Mouse (Mus musculus) midbrain, embryonic 12.5 days (tissue): ENCODE data around the gene Tnpo1. TPM values are rescaled to one million over a fixed set of nuclear protein-coding genes. Genes with fewer than 3 reads are reported as not detected.

Experiments used
- ATAC-seq: fragments of 200-750 bp; cut with Nextera tagmentation; 2 replicates; pipeline ENCODE4 v1.8.0; 2017; ENCODE audit warnings: low read depth, moderate TSS enrichment, moderate library complexity; ENCODE audit not compliant: low FRiP score
- H3K27ac ChIP-seq: fragments of 300-500 bp; sonication (generic); replicated peaks from 2 replicates; pipeline ENCODE4 v1.5.1; 2016; ENCODE audit warnings: mild to moderate bottlenecking
- H3K27me3 ChIP-seq: fragments of 300-500 bp; sonication (generic); 2 replicates; pipeline ENCODE4 v1.6.1; 2016; ENCODE audit warnings: mild to moderate bottlenecking
- H3K36me3 ChIP-seq: fragments of 300-500 bp; sonication (generic); 2 replicates; pipeline ENCODE4 v1.6.1; 2016
- H3K4me1 ChIP-seq: fragments of 300-500 bp; sonication (generic); 2 replicates; pipeline ENCODE4 v1.6.1; 2016
- H3K4me2 ChIP-seq: fragments of 300-500 bp; sonication (generic); replicated peaks from 2 replicates; pipeline ENCODE4 v1.6.1; 2016; ENCODE audit warnings: mild to moderate bottlenecking, moderate library complexity
- H3K4me3 ChIP-seq: fragments of 300-500 bp; sonication (generic); 2 replicates; pipeline ENCODE4 v1.5.1; 2016; ENCODE audit warnings: mild to moderate bottlenecking
- H3K9ac ChIP-seq: fragments of 300-500 bp; sonication (generic); replicated peaks from 2 replicates; pipeline ENCODE4 v1.6.1; 2016; ENCODE audit warnings: mild to moderate bottlenecking, moderate library complexity
- H3K9me3 ChIP-seq: fragments of 300-500 bp; sonication (generic); 2 replicates; pipeline ENCODE4 v1.6.1; 2016; ENCODE audit warnings: mild to moderate bottlenecking
- WGBS: fragments of 180-500 bp; shearing (Covaris S2); methylation state at CpG from one replicate; pipeline ENCODE4 v1.1.7; 2016; 5-methylcytosine and 5-hydroxymethylcytosine counted together
- polyA plus RNA-seq: library from polyadenylated mRNA; unstranded; fragments of >200 nt; fragmentation: Nextera tagmentation; extraction: Ambion mirVana; gene quantifications from 2 replicates; pipeline ENCODE4 v1.2.1, GENCODE M21; 2016

The Tnpo1 gene
- polyA plus RNA-seq, 1 experiment from 2014 or later, result 86.9 TPM

DNA sequence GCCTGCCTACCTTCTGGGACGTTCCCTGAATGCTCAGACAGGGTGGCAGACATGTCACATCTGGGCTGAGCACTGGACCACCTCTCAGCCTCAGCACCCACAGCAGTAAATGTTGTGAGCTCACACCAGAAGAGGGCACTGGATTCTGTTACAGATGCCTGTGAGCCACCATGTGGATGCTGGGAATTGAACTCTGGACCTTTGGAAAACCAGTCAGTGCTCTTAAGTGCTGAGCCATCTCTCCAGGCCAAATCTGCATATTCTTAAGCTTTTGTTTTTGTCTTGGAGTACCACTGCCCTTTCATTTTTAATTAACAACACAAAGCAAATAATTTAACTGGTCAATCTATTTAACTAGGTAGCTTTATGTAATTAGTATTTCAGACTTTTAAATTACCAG lies 44.2 kb downstream of the Tnpo1 start:
- H3K36me3 ChIP-seq, result peaks cover 77% of the 10 kb centered on the region
- no peaks in the 10 kb centered on the region for H3K4me1 ChIP-seq
- H3K9me3 ChIP-seq, result no peaks in the 10 kb centered on the region
- no peak overlapping the region for H3K9ac ChIP-seq
- H3K4me2 ChIP-seq, result no peak overlapping the region
- 89% methylated on average over 1 of the region's 1 CpGs for WGBS
- no peaks in the 10 kb centered on the region for H3K27me3 ChIP-seq
- 0 out of 2 replicates have a peak overlapping the region, but pooled peaks have one; percentile 10 for H3K27ac ChIP-seq
- no peak for ATAC-seq
- H3K4me3 ChIP-seq, result no peak overlapping the region

DNA sequence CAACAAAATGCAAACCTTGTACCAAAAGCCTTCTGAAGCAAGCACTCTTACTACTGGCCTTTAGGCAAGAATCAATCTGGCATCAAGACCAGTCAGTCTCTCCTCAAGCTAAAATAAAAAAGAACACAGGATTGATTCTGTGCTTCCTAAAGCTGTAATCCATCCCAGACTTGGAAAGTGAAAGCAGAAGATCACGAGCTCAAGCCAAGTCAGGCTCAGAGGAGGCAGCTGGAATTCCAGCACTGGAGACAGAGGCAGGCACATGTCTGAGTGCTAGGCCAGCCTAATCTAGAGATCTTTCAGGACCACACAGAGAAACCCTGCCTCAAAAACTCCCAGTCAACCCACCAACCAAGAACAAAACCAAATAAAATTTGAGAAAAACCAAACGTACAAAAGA lies 45.8 kb downstream of the Tnpo1 start:
- H3K27me3 ChIP-seq, result no peaks in the 10 kb centered on the region
- no peaks in the 10 kb centered on the region for H3K9me3 ChIP-seq
- H3K4me1 ChIP-seq, result no peaks in the 10 kb centered on the region
- H3K4me2 ChIP-seq, result no peak overlapping the region
- H3K36me3 ChIP-seq, result peaks cover 64% of the 10 kb centered on the region
- no peak overlapping the region for H3K4me3 ChIP-seq
- 68% methylated on average over 2 of the region's 2 CpGs for WGBS
- no peak overlapping the region for H3K27ac ChIP-seq
- ATAC-seq, result no peak
- no peak overlapping the region for H3K9ac ChIP-seq

DNA sequence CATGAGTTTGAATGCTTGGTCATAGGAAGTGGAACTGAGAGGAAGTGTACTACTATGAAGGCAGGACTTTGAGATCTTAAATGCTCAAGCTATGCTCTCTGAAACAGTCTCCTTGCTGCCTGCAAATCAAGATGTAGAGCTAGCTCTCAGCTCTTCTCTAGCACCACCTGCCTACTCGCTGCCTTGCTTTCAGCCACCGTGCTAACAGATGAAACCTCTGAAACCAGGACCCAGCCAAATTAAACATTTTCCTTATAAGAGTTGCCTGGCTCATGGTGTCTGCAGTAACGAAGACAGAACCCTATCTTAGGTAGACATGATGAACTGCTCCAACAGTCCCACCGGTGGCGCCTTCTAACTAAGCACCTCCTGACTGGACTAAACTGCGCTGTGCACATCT lies 46.8 kb downstream of the Tnpo1 start:
- no peak for ATAC-seq
- Histone ChIP-seq H3K27ac (no peak overlapping the region), H3K4me2 (no peak overlapping the region), H3K4me1 (no peaks in the 10 kb centered on the region), H3K9me3 (no peaks in the 10 kb centered on the region), H3K27me3 (no peaks in the 10 kb centered on the region), H3K36me3 (peaks cover 66% of the 10 kb centered on the region), H3K9ac (no peak overlapping the region), H3K4me3 (no peak overlapping the region)
- WGBS, result 95% methylated on average over 6 of the region's 6 CpGs

DNA sequence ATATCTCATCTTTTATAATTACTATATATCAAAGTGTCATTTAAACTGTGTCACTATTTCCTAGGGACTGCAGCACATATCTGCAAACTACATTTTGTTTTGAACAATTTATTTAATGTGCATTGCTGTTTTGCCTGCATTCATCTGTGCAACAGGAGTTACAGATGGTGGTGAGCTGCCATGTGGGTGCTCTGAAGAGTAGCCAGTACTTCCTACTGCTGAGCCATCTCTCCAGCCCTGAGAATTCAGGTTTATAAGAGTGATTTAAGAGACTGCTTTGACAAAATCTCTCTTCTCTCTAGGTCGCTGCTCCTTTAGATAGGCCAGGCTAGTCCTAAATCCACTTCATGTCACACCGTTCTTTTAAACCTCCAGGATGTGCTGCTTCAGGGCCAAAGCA lies 49.0 kb downstream of the Tnpo1 start:
- WGBS, result 93% methylated on average over 2 of the region's 2 CpGs
- no peak for ATAC-seq
- Histone ChIP-seq H3K9me3 (no peaks in the 10 kb centered on the region), H3K4me1 (peaks cover 9% of the 10 kb centered on the region; the same call in 1 of the 2 replicates), H3K9ac (no peak overlapping the region), H3K4me2 (no peak overlapping the region), H3K27ac (no peak overlapping the region), H3K27me3 (no peaks in the 10 kb centered on the region), H3K4me3 (no peak overlapping the region), H3K36me3 (peaks cover 57% of the 10 kb centered on the region)

DNA sequence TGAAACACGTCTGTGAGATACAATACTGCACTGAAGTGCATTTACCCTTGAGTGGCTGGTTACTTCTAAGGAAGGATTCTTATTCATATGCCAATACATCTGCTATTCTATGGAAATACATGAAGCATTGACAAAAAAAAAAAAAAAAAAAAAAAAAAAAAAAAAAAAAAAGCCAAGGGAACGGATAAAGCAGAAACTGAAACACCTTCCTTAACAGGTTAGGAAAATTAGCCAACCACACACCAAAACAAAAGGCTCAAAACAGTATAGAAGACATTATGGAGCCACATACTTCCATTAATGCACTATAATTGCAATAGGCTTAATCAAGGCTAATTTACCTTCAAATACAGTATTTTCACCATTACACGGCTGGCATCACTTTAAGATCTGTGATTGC lies 51.5 kb downstream of the Tnpo1 start:
- Histone ChIP-seq H3K9me3 (no peaks in the 10 kb centered on the region), H3K27ac (no peak overlapping the region), H3K9ac (no peak overlapping the region), H3K4me2 (no peak overlapping the region), H3K27me3 (no peaks in the 10 kb centered on the region), H3K4me3 (no peak overlapping the region), H3K4me1 (peaks cover 9% of the 10 kb centered on the region; the same call in 1 of the 2 replicates), H3K36me3 (peaks cover 58% of the 10 kb centered on the region)
- 89% methylated on average over 3 of the region's 3 CpGs for WGBS
- ATAC-seq, result no peak

DNA sequence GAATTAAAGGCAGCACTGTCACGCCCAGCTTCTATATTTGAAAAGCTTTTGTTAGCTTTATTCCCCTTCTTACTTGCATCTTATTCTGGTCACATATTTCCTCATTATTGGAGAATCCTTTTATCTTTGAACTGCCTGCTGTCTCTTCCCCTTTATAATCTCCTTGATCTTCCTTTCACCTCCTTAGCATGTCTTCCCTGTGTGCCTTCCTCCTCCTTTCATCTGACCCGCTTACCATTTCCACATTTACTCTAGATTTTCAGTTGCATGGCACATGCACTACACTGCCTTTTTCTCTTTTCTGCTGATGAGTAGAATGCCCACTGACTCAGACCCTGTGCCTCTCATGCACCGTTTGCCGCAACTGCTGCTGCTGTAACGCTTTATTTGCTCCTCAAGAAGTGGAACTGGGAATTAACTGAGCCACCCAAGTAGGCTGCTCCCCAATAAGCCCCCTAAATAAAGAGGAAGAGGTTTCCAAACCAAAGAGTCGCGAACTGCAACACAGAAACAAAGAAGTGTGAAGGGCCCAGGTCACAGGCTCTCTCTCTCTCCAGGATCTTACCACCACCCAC lies 53.8 kb downstream of the Tnpo1 start:
- Histone ChIP-seq H3K4me2 (no peak overlapping the region), H3K4me3 (no peak overlapping the region), H3K9me3 (no peaks in the 10 kb centered on the region), H3K27ac (peak overlapping the region; percentile 35), H3K4me1 (peaks cover 9% of the 10 kb centered on the region; the same call in 1 of the 2 replicates), H3K27me3 (no peaks in the 10 kb centered on the region), H3K36me3 (peaks cover 69% of the 10 kb centered on the region), H3K9ac (no peak overlapping the region)
- 28% methylated on average over 7 of the region's 7 CpGs for WGBS
- ATAC-seq, result 0 out of 2 replicates have a peak, but pooled peaks have one; percentile 34

DNA sequence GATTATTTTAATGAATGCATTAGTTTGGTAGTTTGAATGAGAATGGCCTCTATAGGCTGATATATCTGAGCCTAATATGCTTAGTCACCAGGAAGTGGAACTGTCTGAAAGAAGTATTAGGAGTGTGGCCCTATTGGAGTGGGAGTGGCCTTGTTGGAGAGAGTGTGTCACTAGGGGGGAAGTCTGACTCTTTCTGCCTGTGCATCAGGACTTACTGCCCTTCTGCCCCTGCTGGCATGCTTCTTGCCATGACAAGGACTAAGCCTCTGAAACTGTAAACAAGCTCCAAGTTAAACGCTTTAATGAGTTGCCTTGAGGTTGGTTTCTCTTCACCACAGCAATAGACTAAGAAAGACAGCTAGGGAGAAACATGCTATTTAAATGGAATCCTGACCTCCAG lies 54.9 kb downstream of the Tnpo1 start:
- no peak overlapping the region for H3K4me2 ChIP-seq
- H3K27ac ChIP-seq, result no peak overlapping the region
- H3K4me1 ChIP-seq, result peaks cover 9% of the 10 kb centered on the region; the same call in 1 of the 2 replicates
- WGBS, result 60% methylated on average over 1 of the region's 1 CpGs
- no peaks in the 10 kb centered on the region for H3K27me3 ChIP-seq
- ATAC-seq, result no peak
- no peaks in the 10 kb centered on the region for H3K9me3 ChIP-seq
- H3K4me3 ChIP-seq, result no peak overlapping the region
- peaks cover 72% of the 10 kb centered on the region for H3K36me3 ChIP-seq
- no peak overlapping the region for H3K9ac ChIP-seq

DNA sequence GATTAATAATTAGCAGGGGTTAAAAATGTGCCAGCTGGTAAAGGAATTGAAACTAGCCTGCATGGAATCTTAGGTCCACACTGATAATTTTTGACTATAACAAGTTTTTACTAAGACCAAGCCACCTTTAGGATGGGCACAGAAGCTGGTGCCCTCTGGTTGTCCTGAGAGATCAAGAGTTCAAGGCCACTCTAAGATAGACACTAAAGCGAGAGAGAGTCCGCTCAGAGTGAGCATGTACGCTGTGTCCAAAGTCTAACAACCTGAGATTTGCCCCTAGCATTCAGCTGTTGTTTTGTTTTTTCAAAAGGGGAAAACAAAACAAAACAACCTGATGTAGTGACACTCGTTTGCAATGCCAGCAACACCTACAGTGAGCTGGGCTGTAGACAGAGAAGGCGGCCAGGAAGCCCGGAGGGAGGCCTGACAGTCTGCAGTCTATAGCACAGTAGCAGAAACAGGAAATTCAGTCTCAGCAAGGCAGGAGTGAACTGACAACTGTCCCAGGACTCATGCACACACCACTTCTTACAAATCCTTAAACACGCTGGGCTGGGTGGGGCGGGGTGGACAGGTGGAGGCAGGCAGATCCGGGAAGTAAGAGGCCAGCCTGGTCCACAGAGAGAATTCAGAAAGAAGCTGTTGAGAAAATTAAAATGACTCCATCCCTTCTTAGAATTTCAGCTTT lies 57.8 kb downstream of the Tnpo1 start:
- Histone ChIP-seq H3K36me3 (peaks cover 76% of the 10 kb centered on the region), H3K4me2 (no peak overlapping the region), H3K27ac (no peak overlapping the region), H3K9ac (no peak overlapping the region), H3K4me3 (no peak overlapping the region), H3K9me3 (no peaks in the 10 kb centered on the region), H3K27me3 (no peaks in the 10 kb centered on the region), H3K4me1 (peaks cover 9% of the 10 kb centered on the region; the same call in 1 of the 2 replicates)
- ATAC-seq, result no peak
- WGBS, result 93% methylated on average over 9 of the region's 9 CpGs

DNA sequence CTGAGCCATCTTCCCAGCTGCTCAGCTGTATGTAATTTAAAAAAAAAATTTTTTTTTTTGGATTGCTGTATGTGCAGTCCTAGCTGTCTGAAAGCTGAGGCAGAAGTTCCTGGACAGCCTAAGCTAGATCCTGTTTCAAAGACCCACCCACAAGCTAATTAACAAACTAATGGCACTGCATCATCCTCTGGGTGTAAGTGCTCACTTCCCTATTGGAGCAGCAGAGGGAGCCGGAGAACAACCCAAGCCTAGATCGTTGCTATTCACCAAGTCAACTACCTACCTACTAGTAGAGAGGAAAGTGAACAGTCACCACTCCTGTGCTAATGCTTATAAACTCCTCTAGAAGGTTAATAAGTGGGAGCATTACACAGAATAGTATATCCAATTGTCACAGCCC lies 58.4 kb downstream of the Tnpo1 start:
- Histone ChIP-seq H3K4me3 (no peak overlapping the region), H3K4me1 (peaks cover 6% of the 10 kb centered on the region; the same call in 1 of the 2 replicates), H3K4me2 (no peak overlapping the region), H3K9me3 (no peaks in the 10 kb centered on the region), H3K36me3 (peaks cover 81% of the 10 kb centered on the region), H3K27ac (no peak overlapping the region), H3K9ac (no peak overlapping the region), H3K27me3 (no peaks in the 10 kb centered on the region)
- WGBS, result 67% methylated on average over 2 of the region's 2 CpGs
- ATAC-seq, result no peak

DNA sequence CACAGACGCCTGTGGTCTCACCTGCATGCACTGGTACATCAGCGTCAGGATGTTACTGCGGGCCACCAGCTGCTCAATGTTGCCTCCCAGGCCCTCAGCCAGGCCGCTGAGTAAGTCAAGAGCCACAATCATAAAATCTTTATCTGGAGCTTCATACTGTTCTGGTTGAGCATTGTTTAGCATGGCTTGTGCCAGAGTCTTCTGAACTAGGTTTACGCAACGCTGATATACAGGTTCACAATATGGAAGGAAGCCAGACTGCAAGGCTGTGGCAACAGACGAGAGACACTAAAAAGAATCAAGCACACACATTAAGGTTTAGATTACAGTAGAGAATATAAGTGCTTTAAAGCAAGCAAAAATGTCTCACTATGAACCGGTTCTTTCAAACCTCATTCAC lies 70.9 kb downstream of the Tnpo1 start:
- 93% methylated on average over 8 of the region's 8 CpGs for WGBS
- Histone ChIP-seq H3K27ac (no peak overlapping the region), H3K4me1 (no peaks in the 10 kb centered on the region), H3K27me3 (no peaks in the 10 kb centered on the region), H3K9me3 (no peaks in the 10 kb centered on the region), H3K36me3 (peaks cover 75% of the 10 kb centered on the region), H3K9ac (no peak overlapping the region), H3K4me2 (no peak overlapping the region), H3K4me3 (no peak overlapping the region)
- no peak for ATAC-seq

DNA sequence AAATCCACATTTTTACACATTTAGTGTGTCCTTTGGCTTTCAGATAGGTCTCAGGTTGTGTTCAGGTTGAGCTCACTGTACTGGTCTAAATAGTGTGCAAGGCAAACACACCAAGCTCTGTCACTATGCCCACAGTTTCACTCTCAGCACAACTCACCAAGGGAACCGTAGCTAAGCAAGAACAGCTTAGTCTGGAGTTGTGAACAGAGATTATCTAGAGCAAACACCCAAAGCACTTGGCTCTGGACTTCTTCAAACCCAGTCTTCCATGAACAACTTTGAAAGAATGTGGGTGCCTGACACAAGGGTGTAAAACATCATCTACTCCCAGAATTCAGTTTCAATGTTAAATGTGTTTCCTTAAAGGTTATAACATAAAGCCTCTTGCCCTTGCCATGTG lies 80.4 kb downstream of the Tnpo1 start:
- no peaks in the 10 kb centered on the region for H3K27me3 ChIP-seq
- H3K9me3 ChIP-seq, result no peaks in the 10 kb centered on the region
- no peaks in the 10 kb centered on the region for H3K4me1 ChIP-seq
- no peak overlapping the region for H3K9ac ChIP-seq
- H3K4me3 ChIP-seq, result no peak overlapping the region
- ATAC-seq, result no peak
- H3K36me3 ChIP-seq, result peaks cover 57% of the 10 kb centered on the region
- no peak overlapping the region for H3K27ac ChIP-seq
- WGBS, result 89% methylated on average over 1 of the region's 1 CpGs
- no peak overlapping the region for H3K4me2 ChIP-seq

DNA sequence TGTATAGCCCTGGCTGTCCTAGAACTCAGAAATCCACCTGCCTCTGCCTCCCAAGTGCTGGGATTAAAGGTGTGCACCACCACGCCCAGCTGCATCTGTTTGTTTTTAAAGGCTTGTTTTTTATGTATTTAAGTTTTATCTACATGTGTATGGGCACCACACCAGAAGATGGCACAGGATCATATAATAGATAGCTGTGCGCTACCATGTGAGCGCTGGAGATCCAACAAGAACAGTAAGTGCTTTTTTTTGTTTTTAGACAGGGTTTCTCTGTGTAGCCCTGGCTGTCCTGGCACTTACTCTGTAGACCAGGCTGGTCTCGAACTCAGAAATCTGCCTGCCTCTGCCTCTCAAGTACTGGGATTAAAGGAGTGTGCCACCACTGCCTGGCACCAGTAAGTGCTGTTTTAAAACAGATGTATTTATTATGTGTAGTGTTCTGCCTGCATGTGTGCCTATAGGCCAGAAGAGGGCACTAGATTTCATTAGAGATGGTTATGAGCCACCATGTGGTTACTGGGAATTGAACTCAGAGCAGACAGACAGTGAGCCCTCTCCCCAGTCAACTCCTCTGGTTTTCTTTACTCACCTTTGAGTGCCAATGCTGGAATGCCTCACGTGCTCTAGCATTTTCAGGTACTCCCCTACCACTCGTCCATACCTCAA lies 89.6 kb downstream of the Tnpo1 start:
- no peaks in the 10 kb centered on the region for H3K9me3 ChIP-seq
- H3K36me3 ChIP-seq, result peaks cover 25% of the 10 kb centered on the region
- H3K4me2 ChIP-seq, result no peak overlapping the region
- H3K4me3 ChIP-seq, result no peak overlapping the region
- no peak overlapping the region for H3K27ac ChIP-seq
- no peaks in the 10 kb centered on the region for H3K4me1 ChIP-seq
- ATAC-seq, result no peak
- H3K9ac ChIP-seq, result no peak overlapping the region
- WGBS, result 86% methylated on average over 6 of the region's 6 CpGs
- no peaks in the 10 kb centered on the region for H3K27me3 ChIP-seq
